Comparison of ENCODE assay signal across 29 mouse cellular contexts in the genomic region with DNA sequence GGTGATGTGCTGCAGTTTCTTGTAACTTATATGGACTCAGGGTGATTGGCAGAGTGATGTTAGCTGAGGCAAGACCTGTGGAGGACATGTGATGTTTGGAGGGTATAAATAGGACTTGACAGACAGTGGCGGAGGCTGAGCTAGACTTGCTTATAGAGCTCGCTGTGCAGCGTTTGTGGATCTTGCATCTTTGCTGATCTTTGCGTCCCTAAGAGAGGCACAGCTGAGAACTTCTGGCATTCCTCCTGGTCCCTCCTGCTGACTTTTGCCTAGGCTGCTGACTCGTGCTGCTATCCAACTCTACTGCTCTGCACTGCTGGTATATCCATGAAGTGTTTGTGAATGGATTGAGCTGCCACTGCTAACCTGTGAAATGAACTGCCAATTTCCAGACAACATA. TPM values are rescaled to one million over a fixed set of nuclear protein-coding genes. Genes with fewer than 3 reads are reported as not detected.
DNase-seq lines count a peak whose midpoint lies in the region; TF ChIP-seq lines count a peak whose summit lies in the region.
"Had no signal": no experiment of that assay in that cellular context is flagged by ENCODE, and none has a peak within 500 bp of the region (broad histone marks: within the 10 kb centered on the region; RNA-seq: fewer than 3 reads in every experiment).

No protein-coding gene starts in this region.

- peaks cover 11% of the 10 kb centered on the region; the same call in 1 of the 2 replicates for H3K4me1 ChIP-seq in kidney, adult 2 months (ENCODE audit: control insufficient read depth, insufficient read depth, low read length)
- H3K4me1 ChIP-seq: embryonic facial prominence, embryonic 13.5 days; forebrain, embryonic 10.5 days; forebrain, embryonic 15.5 days; limb, embryonic 10.5 days; limb, embryonic 15.5 days; neural tube, embryonic 15.5 days had no signal

- TF ChIP-seq CTCF in kidney, adult 2 months (conservative IDR thresholded peaks at IDR 0.05; ENCODE audit: insufficient read depth, insufficient read length, low read depth, low read length): no peak

- no peak for TF ChIP-seq POLR2A in kidney, adult 2 months (IDR thresholded peaks at IDR 0.05; ENCODE audit: low read depth, low read length)

- peak; percentile 39 to 63 for DNase-seq in cerebellum, adult 18-20 months
- DNase-seq in cerebellum, adult 11-12 months: no peak
- peak; percentile 23 to 32 for DNase-seq in cerebellum, postnatal 36 days
- DNase-seq in cerebellum, adult 8-10 months: no peak
- DNase-seq in kidney, adult 2 months: peak; percentile 35
- DNase-seq in kidney, postnatal 25 days: no peak
- DNase-seq in adipocyte (ENCODE audit: low spot score): peak; percentile 61
- DNase-seq in adrenal gland, adult 8-10 months: no peak
- DNase-seq: adrenal gland, postnatal 10 days; heart, adult 2 months; heart, postnatal 10 days; kidney, postnatal 14 days; lung, embryonic 14.5 days; lung, postnatal 14 days; midbrain, embryonic 14.5 days; retina, postnatal 1 day; thymus, adult 2 months; thymus, postnatal 36 days had no signal

- no peak overlapping the region for H3K27ac ChIP-seq in kidney, adult 2 months (ENCODE audit: insufficient read depth, low read depth, low read length)
- H3K27ac ChIP-seq: embryonic facial prominence, embryonic 13.5 days; forebrain, embryonic 10.5 days; forebrain, embryonic 15.5 days; heart, adult 2 months; heart, embryonic 13.5 days; hindbrain, embryonic 14.5 days; layer of hippocampus, adult 2 months; limb, embryonic 10.5 days; limb, embryonic 15.5 days; liver, embryonic 15.5 days; neural tube, embryonic 15.5 days had no signal

- WGBS in kidney, adult 2 months: 58% methylated on average over 5 of the region's 5 CpGs

- no peaks in the 10 kb centered on the region for H3K27me3 ChIP-seq in kidney, adult 2 months (replicated peaks; ENCODE audit: control insufficient read depth, insufficient read depth, low read length)
- H3K27me3 ChIP-seq: CH12.LX; embryonic facial prominence, embryonic 13.5 days; forebrain, embryonic 15.5 days; heart, embryonic 13.5 days; limb, embryonic 15.5 days; liver, embryonic 15.5 days; neural tube, embryonic 15.5 days had no signal

- no peak overlapping the region for H3K4me3 ChIP-seq in kidney, adult 2 months (ENCODE audit: insufficient read depth, low read depth, low read length)
- H3K4me3 ChIP-seq: embryonic facial prominence, embryonic 13.5 days; forebrain, embryonic 10.5 days; forebrain, embryonic 15.5 days; heart, adult 2 months; heart, embryonic 13.5 days; layer of hippocampus, adult 2 months; limb, embryonic 10.5 days; limb, embryonic 15.5 days; liver, embryonic 15.5 days; neural tube, embryonic 15.5 days had no signal

- no peaks in the 10 kb centered on the region for H3K36me3 ChIP-seq in kidney, adult 2 months (ENCODE audit: control insufficient read depth, insufficient read depth, low read length)
- H3K36me3 ChIP-seq: forebrain, embryonic 15.5 days; neural tube, embryonic 15.5 days had no signal

RNA-seq across cellular contexts. Expression of a gene that starts 22.6 kb away (rescaled TPM):
- 34.5 and 38.4 TPM in 2 replicates for polyA plus RNA-seq in kidney, adult 2 months (2012; rRNA removed)
- total RNA-seq in adrenal gland, adult 8-10 months (2022): 10 to 100 TPM; 49.4 to 93.5 (median 75.7) TPM

RNA-seq across cellular contexts. Expression of a gene that starts 32.3 kb away (rescaled TPM):
- 34.8 and 36.2 TPM in 2 replicates for polyA plus RNA-seq in kidney, adult 2 months (2012; rRNA removed)
- 10 to 100 TPM; 48.8 to 67.7 (median 62.8) TPM for total RNA-seq in adrenal gland, adult 8-10 months (2022)

Comparison
In these comparisons a context has a peak if more than half of its experiments do, and no peak if none do; other contexts are left out.
1. DNase-seq: peak in cerebellum, adult 18-20 months (2 of 2), cerebellum, postnatal 36 days (2 of 2), kidney, adult 2 months (single experiment) and adipocyte (single experiment); none in cerebellum, adult 11-12 months (single experiment), cerebellum, adult 8-10 months (single experiment), kidney, postnatal 25 days (0 of 2) and adrenal gland, adult 8-10 months (single experiment).